Mouse (Mus musculus): ENCODE data around the gene Gm5475. TPM values are rescaled to one million over a fixed set of nuclear protein-coding genes. Genes with fewer than 3 reads are reported as not detected.

Gm5475 gene
- total RNA-seq, 2 experiments from 2014 or later = not detected

GRCm38 (mm10) chr15:100411731-100412130 is 10.2 kb upstream of the Gm5475 start:
- DNase-seq (ENCODE audit: extremely low spot score in 1 of 2, low spot score in 1 of 2) = no peak

DNA sequence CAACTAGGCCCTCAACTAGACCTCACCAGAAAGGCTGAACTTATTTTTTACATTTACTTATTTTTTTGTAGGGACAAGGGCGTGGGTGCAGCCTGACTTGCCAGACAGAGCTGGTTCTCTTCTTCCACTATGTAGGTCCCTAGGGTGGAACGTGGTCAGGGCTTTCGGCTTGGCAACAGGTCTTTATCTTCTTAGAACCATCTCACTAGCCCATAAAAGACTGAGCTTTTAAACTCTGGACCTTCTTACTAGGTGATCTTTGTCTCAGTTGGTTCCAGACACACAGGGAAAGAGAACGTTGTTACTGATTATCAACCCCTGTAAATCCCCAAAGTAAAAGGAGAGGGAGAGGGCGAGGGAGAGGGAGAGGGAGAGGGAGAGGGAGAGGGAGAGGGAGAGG is 8.6 kb upstream of the Gm5475 start:
- DNase-seq (ENCODE audit: extremely low spot score in 1 of 2, low spot score in 1 of 2) = no peak

DNA sequence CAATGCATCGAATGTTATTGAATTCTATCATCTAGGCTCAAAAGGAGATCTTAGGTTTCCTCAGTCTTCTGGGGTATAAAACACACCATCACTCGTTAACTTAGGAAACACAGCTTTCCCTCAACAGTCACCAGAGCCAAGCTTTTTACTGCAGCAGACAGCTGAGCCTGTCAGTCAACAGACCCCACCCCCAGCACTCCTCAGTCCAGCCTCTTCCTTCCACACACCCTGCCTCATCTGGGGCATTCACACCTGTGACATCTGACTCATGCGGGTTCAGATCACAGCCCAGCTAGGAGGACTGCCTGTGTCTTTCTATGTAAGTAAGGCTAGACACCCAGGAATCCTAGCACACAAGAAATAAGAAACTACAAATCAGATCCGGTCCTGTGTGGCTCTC is 7.9 kb upstream of the Gm5475 start:
- no peak for DNase-seq (ENCODE audit: extremely low spot score in 1 of 2, low spot score in 1 of 2)

GRCm38 (mm10) chr15:100414942-100415341 is 7.0 kb upstream of the Gm5475 start:
- no peak for DNase-seq (ENCODE audit: extremely low spot score in 1 of 2, low spot score in 1 of 2)

DNA sequence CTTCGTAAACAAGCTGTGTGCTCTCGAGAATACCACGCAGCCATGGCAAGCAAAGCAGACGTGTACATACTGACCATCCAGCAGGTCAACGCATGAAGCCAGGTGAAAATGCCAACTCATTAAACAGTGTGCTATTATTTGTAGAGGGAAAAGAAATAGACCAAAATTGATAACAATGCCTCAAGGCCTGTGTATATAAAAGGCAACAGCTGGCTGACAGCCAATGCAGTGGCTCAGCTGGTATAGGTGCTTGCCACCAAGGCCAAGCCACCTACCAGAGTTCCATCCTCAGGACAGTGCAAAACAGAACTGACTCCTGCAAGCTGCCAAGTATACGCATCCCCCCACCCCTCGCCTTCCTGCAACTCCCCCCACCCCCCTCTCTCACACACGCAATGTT is 6.3 kb upstream of the Gm5475 start:
- no peak for DNase-seq (ENCODE audit: extremely low spot score in 1 of 2, low spot score in 1 of 2)

DNA sequence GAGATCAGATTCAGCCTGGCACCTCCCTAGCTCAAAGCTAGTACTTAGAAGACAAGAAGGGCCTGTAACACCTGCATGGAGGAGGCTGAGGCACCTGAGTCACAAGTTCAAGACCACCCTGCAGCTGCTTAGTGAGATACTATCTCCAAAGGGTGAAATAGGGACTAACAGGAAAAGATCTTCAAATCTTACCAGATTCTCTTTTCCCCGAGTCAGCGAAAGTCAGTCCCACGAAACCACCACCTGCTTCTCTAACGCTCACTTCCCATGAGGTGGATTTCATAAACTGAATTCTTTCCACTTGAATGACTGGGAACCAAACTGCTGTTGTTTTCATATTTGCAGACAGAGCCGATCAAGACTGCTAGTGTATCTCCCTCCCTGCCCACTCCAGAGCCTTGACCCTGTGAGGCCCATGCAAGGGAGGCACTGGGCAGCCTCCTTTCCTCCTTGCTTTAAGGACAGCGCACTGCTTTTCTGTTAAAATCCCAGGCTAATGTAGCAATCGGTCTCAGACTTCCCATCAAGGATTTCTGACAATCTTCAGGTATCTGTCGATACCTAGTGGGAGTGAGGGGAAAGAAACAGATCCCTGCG is 4.0 kb upstream of the Gm5475 start:
- DNase-seq (ENCODE audit: extremely low spot score in 1 of 2, low spot score in 1 of 2) = no peak

- DNase-seq (ENCODE audit: extremely low spot score in 1 of 2, low spot score in 1 of 2) = no peak
Measured at GRCm38 (mm10) chr15:100419311-100419710, 2.6 kb upstream of the Gm5475 start.

DNA sequence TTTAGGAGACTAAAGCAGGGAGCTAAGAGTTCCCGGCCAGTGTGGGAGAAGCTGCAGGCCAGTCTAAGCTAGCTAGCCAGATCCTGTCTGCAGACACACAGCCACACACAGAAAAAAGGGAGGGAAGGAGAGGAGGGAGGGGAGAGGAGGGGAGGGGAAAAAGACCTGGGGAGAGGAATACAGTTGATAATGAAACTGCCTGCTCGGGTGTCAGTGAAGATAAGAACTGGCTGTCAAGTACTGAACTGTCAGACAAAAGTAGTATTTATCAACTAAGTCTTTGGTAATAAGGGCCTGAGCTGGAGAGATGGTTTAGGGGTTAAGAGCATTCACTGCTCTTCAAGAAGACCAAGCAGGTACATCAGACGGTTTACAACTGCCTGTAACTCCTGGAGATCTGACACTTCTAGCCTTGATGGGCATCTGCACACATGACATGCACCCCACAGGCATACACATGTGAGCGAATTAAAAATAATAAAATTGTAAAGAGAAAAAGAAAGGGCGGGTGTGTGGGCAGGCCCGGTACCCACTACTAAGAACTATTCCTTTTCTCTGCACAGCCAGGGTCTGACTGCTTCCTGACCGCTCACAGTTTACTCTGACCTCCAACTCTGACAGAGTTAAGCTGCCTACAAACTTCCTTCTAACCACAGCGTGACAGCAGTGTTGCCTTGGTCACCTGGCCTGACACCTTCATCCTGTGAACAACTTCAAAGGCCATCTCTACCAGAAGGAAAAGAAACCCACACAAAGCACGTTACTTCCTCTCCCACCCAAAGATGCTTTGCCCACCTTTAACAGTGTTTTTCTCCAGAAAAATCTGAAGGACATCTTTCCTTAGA is 1.8 kb upstream of the Gm5475 start:
- no peak for DNase-seq (ENCODE audit: extremely low spot score in 1 of 2, low spot score in 1 of 2)

- no peak for DNase-seq (ENCODE audit: extremely low spot score in 1 of 2, low spot score in 1 of 2)
Measured at GRCm38 (mm10) chr15:100421059-100421757, 739 bp upstream of the Gm5475 start.

GRCm38 (mm10) chr15:100422476-100422875 is 529 bp downstream of the Gm5475 start:
- DNase-seq (ENCODE audit: extremely low spot score in 1 of 2, low spot score in 1 of 2) = peak in 1 of 2 experiments; percentile 14

GRCm38 (mm10) chr15:100422899-100423860 is 1.2 kb downstream of the Gm5475 start:
- peak; percentile 84 to 92 for DNase-seq (ENCODE audit: extremely low spot score in 1 of 2, low spot score in 1 of 2)

DNA sequence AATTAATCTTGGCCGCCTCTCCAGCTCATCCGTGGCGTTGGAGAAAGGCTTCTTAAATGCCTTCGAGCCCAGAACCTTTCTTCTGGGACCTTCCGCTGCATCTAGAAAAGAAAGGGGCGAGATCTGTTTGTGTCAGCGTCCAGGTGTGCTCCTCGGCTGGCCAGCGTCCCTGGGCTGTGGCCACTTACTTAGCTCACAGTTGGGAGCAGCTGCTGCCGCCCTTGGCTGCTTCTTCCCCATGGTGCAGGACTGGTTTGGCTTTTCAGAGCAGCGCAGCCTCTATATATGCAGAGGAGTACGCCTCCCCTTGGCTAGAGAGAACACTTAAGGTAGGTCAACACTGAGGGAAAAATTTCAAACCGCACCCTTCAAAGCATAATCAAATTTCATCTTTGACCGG is 2.0 kb downstream of the Gm5475 start:
- no peak for DNase-seq (ENCODE audit: extremely low spot score in 1 of 2, low spot score in 1 of 2)

DNA sequence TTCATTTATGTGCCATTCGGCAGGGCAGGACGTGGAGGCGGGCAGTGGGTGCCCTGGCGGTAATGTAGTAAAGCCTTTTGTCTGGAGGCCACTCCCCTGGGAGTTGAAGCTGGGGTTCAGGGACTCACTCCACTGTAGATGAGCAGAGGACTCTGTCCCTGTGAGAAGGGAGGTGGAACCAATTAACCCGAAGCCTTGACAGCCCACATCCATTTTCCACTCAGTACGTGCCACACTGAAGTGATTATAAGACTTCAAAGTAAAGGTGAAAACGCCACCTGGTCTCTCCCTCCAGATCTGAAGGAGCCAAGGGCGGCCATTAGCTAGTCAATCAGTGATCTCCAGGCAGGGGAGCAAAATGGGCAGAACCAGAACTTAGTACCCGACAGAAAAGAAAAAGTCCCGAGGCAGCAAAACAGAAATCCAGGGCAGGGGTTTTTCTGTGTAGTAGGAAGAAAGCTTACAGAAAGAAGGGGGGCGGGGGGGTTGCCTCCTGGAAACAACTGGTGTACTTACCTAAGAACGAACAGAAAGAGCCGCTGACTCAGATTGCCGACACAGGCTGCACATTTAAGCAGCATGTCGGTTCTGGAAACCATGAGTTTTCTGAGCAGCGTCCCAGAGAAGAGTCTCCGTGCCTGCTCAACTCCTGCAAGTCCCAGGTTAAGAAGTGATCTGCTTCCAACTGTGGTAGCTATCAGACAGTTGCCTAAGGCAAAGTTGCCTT is 2.6 kb downstream of the Gm5475 start, which contains the start of gene Slc11a2:
Gene Slc11a2 (minus strand): TSS at position 677 of the 727 bp plus-strand sequence.
- no peak for DNase-seq (ENCODE audit: extremely low spot score in 1 of 2, low spot score in 1 of 2)

GRCm38 (mm10) chr15:100428296-100428905 is 6.5 kb downstream of the Gm5475 start:
- no peak for DNase-seq (ENCODE audit: extremely low spot score in 1 of 2, low spot score in 1 of 2)

DNA sequence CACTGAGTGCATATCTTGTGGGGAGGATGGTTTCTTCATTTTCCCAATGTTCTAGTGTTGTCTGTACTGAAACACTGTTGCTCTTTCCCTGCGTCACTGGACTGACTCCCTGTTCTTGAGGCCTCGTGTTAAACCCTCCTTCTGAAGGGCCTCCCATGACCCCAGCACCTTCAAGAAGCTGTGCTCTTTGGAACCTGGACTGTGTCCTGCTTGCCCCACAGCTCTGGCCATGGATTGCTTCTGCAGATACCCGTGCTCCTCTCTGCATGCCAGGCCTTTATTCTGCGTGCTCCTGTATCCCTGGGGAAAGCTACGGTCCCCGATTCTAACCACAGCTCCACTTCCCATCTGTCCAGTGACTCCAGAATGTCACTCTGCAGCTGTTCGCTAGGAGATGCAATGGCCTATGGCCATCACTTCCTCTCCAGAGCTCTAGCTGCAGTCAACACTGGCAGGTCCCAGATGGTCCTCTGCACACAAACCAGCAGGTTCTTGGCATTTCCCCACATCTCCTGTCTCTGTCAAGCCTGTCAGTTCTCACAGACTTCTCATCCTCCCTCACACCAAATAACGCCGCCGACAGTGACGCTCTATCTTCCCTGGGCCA is 8.1 kb downstream of the Gm5475 start:
- DNase-seq (ENCODE audit: extremely low spot score in 1 of 2, low spot score in 1 of 2) = no peak

GRCm38 (mm10) chr15:100433234-100433633 is 11.3 kb downstream of the Gm5475 start:
- no peak for DNase-seq (ENCODE audit: extremely low spot score in 1 of 2, low spot score in 1 of 2)

DNA sequence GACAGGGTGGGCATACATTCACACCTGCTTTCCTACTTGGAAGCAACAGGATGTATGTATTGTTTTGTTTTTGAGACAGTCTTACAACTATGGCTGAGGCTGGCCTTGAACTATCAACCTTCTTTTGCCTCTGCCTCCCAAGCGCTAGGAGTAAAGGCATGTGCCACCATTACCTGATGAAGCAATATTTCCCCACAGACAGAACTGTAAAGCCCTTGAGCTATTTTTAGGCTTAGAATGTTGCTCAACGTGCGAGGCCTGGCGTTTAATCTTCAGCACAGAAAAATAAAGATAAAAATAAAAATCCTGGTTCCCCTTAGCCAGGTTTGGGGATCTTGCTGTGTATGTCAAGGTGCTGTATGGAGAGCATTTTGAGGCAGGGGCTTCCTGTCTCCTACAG is 14.2 kb downstream of the Gm5475 start:
- DNase-seq (ENCODE audit: extremely low spot score in 1 of 2, low spot score in 1 of 2) = no peak

GRCm38 (mm10) chr15:100436518-100436917 is 14.6 kb downstream of the Gm5475 start:
- DNase-seq (ENCODE audit: extremely low spot score in 1 of 2, low spot score in 1 of 2) = no peak
